Mouse (Mus musculus) left cerebral cortex, postnatal 10 days (tissue): Measurements from ENCODE around the gene Sfxn1. TPM values are rescaled to one million over a fixed set of nuclear protein-coding genes. Genes with fewer than 3 reads are reported as not detected.
A peak's percentile ranks its signal among the peaks of the same experiment; 100 is the strongest.

ENCODE experiments used
- DNase-seq, 2 experiments: peaks; one replicate each; pipeline ENCODE4 v3.0.0; 2021 to 2022; ENCODE audit warnings: low spot score in 2 of 2, mixed read lengths in 1 of 2; ENCODE audit errors: extremely low spot score in 1 of 2
- intact Hi-C: fragments of 180-260 bp; cut with DNase I; formaldehyde crosslinking; loops from one replicate; pipeline ENCODE4 v1.15.1; 2025
- total RNA-seq, 2 experiments: library from RNA; stranded (reverse); gene quantifications; 2 replicates each; pipeline ENCODE4 v1.2.3; 2021

Sfxn1 gene
- total RNA-seq, 2 experiments from 2014 or later, result 68.2 to 68.6 TPM

DNA sequence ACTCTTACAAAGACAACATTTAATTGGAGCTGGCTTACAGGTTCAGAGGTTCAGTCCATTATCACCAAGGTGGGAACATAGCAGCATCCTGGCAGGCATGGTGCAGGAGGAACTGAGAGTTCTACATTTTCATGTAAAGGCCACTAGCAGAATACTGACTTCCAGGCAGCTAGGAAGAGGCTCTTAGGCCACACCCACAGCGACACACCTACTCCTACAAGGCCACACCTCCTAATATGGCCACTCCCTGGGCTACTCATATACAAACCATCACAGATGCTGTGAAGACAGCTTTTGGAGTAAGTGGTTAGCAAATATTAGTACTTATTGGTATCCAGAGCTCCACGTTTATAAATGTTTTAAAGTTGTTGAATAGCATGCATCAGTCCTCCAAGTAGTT, 3.7 kb downstream of the Sfxn1 start:
- intact Hi-C loops, result no loop called here
- no peak for DNase-seq

DNA sequence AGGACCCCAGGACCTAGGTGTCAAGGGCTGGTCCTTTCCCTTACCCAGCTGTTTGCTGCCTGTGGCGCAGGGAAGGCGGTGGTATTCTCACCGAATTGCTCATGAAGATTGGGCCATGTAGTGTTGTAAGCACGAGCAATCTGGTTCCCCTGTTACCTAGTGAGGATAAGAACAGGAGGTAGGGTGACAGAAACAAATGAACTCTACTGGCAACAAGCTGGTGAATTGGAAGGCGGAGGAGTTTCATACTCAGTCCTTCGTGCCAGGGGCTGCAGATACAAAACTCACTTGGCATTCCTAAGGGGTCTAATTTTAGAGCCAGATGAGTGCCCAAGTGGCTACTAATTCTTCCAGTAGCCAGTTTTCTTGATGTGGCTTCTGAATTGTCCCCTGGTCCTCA, 4.4 kb downstream of the Sfxn1 start:
- DNase-seq, result no peak
- intact Hi-C loops, result no loop called here

DNA sequence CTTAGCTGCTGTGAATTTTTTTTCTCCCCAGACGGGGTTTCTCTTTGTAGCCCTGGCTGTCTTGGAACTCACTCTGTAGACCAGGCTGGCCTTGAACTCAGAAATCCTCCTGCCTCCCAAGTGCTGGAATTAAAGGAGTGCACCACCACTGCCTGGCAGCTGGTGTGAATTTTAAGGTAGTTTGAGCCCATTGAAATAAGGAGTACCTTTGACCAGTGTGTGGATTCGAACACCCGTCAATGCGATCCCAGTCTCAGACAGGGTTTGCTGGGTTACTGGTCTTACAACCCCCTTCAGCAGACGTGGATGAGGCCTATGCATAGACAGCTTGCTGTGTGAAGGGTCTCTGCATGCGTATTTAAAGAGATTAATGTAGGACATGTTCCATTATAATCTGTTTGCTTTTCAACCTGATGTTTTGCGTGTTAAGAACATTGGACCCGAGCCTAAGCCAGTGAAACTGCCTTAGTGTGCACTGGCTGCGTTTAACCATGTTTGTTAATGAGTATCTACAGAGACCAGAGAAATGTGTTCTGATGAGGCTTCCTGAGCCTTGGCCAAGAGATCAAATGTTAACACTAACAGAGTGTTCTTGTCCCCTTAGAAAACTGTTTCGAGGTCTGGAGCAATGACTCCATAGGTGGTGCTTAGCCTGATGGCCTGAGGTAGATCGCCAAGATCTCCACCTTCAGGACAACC, 5.2 kb downstream of the Sfxn1 start:
- intact Hi-C loops, result no loop called here
- DNase-seq, result no peak

DNA sequence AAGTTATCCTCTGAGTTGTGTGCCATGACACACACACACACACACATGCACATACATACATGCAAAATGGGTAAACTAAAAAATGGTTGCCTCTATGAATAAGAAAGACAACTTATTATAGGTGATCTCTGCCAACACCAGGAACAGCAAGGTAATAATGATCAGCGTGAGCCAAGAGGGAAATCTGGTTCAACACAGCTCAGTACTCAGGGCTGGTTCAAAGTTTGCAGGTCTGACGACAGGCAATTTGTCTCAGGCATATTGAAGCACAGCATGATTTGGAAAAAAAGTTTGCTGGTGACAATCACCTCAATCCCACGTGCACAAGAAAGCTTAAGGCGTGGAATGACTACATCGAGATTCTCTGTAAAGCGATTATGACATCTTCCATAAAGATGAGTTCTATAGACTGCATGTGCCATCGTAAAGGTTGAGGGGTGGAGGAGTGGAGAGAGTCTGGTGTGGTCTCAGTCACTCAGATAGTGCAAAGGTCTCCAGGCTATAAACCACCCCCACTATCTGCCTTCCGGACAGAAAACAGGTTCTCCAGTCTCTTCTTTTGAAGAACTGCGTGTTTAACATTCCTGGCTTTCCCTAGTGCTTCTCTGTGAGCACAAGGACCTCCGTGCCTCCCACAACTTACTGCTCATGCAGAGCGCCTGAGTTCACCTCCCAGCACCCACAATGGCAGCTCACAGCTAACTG, 6.0 kb downstream of the Sfxn1 start:
- intact Hi-C loops, result no loop called here
- no peak for DNase-seq

DNA sequence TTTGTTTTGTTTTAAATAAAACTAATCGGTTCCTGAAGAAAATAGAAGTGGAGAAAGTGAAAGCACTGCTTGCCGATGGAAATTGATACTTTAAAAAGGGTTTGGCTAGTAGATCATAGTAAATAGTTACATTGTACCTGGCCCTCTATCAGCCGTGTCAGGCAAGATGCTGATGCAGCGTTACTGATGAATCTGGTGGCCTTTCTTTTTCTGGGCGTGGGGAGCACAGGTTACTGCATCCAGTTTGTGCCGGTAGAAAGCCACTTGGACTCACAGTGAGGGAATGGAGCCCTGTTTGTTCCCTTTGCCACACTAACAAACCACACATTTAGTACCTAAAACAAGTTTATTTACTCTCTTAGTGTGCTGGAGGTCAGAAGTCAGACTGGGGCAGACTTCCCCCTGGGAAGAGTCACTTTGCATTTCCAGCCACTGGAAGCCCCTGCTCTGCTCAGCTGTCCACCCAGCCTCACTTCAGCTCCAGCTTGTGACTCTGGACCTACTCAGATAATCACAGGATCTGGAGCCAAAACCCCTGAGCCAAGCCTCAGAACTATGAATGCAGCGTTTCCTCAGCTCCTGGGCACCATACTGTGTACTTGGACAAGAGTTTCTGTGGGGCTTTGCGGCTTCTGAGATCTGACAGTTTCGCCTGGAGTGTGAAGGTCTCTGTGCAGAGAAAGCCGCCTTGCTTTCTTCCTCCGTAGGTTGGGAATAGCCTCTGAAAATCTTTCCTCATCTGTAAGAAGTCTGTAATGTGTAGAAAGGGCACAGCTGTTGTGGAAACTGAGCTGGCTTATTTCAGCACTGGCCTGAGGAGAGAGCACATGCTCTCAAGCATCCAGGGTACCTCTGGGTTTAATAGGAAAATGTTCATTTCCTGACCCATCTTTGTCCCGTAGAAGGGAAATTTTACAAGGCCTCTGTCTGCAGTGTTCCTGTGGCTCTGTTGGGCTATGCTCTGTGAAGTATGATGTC, 8.4 kb downstream of the Sfxn1 start:
- DNase-seq, result no peak
- intact Hi-C loops, result no loop called here

DNA sequence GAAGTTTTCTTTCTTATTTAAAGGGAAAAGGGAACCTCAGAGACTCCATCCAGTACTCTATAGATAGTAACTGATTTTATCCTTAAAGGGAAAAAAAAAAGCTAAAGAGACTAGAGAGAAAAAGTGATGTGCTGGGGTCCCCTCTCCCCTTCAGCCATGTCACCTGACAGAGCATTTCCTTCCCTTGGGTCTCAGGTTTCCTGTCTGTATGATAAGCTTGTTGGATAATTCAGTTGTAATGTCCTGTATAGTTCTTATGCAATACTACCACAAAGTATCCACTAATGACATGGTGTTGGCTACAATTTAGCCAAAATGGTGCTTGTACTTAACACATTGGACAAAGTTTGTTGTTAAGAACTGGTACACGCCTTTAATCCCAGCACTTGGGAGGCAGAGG, 9.1 kb downstream of the Sfxn1 start:
- intact Hi-C loops, result no loop called here
- DNase-seq, result no peak

DNA sequence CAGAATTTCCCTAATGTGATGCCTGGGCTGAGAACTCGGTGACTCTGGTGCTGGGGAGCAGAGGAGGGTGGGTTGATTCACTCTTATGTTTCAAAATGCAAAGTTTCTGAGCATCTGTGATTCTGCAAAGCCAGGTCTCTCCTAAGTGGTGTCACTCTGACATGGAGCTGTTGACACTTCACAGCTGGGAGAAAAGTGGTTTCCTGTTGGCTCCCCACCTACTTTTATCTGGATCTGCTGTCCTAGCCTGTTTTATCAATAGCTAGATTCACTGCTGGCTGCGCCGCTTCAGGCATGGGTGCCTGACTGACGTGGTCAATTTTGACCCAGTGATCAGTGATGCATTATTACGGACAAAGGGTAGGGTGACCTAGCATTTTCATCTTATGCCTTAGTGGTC, 11.3 kb downstream of the Sfxn1 start:
- DNase-seq, result no peak
- intact Hi-C loops, result no loop called here

DNA sequence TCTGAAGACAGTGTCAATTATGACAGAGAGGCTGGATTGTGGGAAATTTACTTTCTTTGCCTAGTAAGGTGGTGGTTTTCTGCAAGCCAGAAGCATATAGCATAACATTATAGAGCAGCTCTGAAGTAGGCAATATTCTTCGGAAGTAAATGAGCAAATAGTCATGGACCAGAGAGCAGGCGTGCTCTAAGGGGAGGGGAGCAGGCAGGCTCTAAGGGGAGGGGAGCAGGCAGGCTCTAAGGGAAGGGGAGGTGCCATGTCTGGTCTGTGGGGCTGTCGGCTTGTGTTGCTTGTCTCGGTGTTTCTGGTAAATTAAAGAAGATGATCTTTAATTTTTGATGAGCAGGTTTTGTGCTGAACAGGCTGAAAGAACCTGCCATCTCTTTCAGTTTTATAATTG, 12.5 kb downstream of the Sfxn1 start:
- intact Hi-C loops, result no loop called here
- no peak for DNase-seq

DNA sequence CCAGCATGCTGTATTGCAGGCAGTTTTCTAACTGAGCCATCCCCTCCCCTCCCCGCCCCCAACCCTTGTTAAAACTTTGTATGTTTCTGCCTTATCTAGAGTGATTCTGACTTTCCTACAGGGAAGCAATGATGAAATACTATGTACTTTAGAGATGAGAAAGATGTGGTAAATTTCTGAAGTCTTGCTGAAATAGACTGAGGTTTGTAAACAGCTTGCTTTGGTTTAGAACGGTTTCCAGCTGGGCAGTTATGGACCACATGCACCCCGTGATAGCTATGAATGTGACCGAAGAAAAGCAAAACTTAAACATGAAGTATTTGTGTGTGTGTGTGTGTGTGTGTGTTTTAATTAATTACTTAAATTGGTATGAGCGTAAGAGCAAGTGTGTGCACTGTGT, 13.2 kb downstream of the Sfxn1 start:
- intact Hi-C loops, result no loop called here
- no peak for DNase-seq

DNA sequence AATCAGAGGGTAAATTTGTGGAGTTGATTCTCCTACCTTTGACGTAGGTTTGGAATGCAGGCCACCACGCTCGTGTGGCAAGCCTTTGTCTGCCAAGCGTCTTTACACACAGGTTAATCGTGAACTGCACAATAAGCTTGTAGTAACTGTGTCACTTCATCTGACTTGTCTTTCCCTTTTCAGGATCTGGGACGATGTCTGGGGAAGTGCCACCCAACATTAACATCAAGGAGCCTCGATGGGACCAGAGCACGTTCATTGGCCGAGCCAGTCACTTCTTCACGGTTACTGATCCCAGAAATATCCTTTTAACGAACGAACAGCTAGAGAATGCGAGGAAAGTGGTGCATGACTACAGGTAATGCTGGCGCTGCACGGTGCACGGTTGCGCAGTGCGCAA, 13.6 kb downstream of the Sfxn1 start:
- intact Hi-C loops, result no loop called here
- DNase-seq, result no peak

DNA sequence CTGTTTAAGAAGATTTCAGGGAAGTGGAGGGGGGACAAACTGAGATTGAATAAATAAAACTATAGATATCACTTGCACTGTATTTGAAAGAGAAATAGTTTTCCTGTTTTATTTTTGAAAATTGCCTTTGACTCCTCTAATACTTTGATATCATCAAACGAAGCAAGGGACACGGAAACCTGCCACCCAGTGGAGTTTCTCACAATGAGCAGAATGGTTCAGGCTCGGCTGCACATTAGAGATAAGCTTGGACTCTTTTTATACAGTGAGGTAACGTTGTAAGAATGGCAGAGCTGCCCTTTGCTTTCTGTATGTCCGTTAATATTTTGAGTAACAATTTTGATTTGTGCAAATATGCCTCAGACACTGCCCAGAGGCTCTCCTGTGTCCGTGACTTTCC, 20.1 kb downstream of the Sfxn1 start:
- intact Hi-C loops, result no loop called here
- no peak for DNase-seq

DNA sequence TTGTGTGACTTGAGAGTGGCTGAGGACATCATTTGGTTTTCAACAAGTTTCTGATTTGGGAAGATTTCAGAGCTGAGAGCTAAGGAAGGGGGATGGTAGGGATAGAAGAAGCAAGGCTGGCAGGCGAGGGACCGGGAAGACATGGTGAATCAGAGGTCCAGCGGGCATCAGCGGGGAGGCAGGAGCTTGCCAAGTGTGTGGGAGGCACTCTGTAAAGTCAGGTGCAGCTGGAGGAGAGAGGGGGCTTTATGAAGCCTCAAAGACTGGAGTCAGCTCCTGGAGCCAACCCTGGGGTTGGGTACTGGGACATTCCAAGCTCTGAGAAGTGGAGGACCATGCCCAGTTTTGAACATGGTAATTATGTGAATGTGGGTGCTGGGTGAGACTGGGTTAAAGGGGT, 22.7 kb downstream of the Sfxn1 start:
- intact Hi-C loops, result no loop called here

DNA sequence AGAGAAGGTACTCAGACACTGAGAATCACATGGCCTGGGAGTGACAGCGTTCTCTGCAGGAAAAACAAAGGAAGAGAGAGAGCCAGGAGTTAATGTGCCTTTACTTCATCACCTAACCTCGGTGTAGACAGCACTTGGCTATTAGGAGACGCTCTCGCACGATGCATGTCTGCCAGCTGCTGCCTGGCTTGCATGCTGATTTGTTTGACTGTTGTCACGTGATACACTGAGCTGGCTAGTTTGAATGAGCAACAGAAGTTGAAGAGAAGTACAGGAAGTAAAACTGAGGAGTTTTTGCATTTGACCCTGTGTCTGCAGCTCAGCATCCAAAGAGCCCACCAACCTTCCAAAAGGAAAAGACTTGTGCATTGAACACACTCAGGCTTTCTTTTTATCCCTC, 23.3 kb downstream of the Sfxn1 start:
- intact Hi-C loops, result no loop called here
- no peak for DNase-seq

More for the DNA sequence above, 22.7 kb downstream of the Sfxn1 start:
- no peak for DNase-seq

DNA sequence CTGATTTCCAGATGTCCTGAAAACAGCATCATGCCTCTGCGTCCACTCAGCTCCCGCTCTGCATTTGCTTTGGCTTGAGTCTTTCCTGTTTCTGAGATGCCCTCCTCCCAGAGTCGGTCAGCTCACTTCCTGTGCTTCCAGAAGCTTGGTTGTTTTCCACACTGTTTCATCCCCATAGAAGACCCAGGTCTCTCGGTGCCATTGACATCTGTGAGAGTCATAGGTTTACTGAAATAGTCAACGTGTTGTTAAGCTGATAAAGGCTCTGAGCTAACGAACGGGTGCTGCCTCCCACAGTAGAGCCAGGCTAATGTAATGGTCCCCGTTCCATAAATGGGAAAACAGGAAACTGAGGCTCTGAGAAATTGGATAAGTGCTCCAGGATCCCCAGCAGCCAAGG, 24.1 kb downstream of the Sfxn1 start:
- intact Hi-C loops, result no loop called here
- DNase-seq, result no peak

DNA sequence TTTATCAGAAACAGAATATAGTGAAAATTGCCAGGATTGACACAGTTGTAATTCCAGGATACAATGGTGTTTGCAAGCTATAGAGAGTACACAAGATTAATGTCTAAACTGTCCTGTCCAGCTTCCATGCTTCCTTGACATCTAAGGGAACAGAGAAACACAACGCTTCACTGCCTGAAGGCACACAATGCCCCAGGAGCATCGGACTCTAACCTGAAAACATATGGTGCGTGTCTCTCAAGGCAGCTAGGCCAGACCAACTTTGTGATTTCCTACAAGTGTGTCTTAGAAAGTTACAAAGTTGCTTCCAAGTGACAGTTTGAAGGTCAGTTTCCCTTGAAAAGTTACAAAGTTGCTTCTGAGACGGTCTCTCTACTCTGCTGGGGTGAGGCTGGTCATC, 25.6 kb downstream of the Sfxn1 start:
- DNase-seq, result no peak
- intact Hi-C loops, result no loop called here

DNA sequence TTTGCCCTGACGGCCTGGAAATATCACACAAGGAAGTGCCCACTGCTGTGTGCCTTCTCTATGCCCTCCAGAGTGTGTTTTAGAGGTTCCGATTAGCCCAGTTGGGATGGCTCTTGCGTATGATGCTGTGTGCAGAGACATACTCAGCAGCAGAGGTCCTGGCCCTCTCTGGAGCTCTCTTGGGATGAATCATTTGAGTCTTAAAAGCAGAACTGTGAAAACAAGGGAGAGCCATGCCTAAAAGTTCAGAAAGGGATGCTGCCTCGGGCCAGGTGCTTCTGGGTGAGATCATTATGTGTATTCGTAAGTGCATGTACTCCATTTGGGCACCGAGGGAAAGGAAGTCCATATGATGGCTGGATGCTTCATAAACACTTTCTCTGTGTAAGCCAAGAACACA, 26.1 kb downstream of the Sfxn1 start:
- intact Hi-C loops, result no loop called here
- DNase-seq, result no peak

DNA sequence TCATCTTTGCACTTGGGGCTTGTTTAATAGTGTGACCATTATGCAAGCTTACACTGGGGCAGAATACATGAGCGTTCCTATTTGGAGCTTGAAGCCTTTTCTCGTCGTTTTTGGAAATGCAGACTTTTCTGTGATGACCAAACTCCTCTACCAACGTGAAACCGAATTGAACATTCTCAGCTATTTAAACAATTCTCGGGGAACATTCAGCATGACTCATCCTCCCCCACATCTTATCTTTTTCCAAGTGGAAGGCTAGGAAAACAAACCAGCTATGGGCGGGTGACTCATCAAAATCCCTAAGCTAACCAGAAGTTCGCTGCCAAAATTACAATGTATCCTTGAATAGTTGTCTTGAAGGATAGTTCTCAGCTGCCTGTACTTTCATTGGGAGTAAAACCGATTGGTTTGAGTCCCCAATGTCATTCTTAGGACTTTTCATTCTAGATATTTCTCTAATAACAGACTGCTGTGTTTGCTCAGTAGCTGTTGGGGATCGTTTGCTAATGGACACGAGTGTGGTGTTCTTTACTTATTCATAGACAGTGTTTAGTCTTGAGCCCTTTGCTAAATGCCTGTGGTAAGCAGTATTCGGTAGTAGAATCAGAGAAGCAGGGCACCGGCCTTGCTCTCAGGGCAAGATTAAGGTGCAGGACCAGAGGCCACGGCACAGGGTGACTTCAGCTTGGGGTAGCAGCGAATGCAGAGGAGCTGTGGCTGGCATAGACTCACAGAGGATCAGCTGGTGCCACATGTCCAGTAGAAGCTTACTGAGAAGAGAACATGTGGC, 29.6 kb downstream of the Sfxn1 start:
- DNase-seq, result peak in 1 of 2 experiments; percentile 37
- intact Hi-C loops, result no loop called here

DNA sequence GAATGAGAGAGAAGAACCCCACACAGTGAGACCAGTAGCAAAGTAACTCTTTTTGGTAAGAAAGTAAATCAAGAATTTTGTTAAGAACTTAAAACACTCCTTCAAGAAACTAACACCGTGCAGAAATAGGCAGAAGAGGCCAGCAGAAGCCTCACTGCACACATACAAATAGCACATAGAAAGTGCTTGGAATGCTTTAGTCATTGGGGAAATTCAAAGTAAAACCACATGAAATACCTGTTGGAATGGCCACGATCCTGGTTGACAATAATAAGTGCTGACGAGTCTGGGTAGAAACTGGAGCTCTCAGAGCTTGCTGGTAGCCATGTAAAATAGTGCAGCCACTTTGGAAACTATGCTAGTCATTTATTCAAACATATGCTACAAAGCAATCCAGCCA, 30.4 kb downstream of the Sfxn1 start:
- intact Hi-C loops, result no loop called here
- no peak for DNase-seq

DNA sequence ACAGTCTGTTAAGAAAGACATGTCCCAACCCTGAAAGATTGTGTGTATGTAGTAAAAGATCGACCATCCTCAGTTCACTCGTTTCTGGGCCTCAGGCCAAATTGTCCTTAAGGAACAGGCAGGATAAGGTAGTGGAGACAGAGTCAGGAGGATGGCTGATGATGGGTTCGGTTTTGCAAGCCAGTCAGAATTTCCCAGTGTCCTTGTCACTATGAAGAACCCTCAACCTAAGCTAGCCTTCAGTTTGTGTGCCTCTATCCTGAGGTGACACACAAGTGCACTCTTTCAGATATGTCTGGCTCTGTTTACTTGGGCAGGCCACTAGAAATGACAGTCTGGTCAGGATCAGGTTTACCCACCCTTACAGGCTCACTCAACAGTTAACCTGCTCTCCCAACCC, 31.6 kb downstream of the Sfxn1 start:
- intact Hi-C loops, result no loop called here

More for the DNA sequence above, 31.6 kb downstream of the Sfxn1 start:
- DNase-seq, result no peak
